9 mouse cellular contexts compared by ENCODE assay signal in the genomic region with DNA sequence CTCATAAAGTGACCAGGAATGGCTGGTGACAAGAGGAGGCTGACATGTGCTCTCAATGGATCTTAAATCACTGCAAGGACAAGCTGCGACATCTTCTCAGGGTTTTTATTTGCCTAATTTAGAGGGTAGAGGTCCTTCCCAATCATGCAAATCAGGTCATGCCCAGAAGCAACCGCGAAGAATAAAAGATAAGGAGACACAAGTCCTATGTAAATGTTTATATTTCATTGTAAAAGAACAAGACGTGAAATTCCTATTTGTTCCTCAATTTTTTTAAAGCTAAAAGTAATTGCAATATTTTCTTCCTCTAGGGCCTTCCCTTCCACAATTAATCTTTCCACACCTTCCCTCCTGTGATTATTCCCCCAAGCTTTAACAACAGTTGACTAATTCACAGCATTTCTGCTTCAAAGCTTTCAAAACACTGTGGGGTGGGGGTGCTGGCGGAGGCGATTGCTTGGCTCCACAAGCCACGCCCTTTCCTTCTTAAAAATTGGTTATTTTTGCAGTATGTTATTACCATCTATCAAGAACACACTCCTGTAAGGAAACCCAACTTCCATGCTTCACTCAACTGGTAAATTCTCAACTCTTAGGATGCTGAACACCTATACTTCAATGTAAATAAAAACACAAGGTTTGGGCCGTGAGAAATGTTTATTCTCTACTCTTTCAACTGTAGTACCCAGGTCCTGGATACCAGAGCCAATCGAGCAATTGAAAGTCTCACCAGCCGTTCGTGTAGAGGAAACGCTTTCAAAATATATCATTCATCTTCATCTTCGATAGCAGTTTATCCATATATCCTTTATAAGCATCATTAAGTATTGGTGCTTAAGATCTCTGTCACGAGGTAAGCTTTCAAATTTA. TPM values are rescaled to one million over a fixed set of nuclear protein-coding genes. Genes with fewer than 3 reads are reported as not detected.
DNase-seq lines count a peak whose midpoint lies in the region; ATAC-seq and TF ChIP-seq lines count a peak whose summit lies in the region.
"Had no signal": no experiment of that assay in that cellular context is flagged by ENCODE, and none has a peak within 500 bp of the region (broad histone marks: within the 10 kb centered on the region; RNA-seq: fewer than 3 reads in every experiment).

No protein-coding gene starts in this region.

- H3K9ac ChIP-seq in heart, embryonic 13.5 days, result peak overlapping the region; percentile 100
- no peak overlapping the region for H3K9ac ChIP-seq in lung, embryonic 15.5 days
- no peak overlapping the region for H3K9ac ChIP-seq in stomach, postnatal 0 days (ENCODE audit: low read length)

- WGBS in heart, embryonic 13.5 days, result 19% methylated on average over 14 of the region's 14 CpGs
- 20% methylated on average over 14 of the region's 14 CpGs for WGBS in hindbrain, embryonic 10.5 days
- 4% methylated on average over 14 of the region's 14 CpGs for WGBS in lung, embryonic 15.5 days
- 9% methylated on average over 14 of the region's 14 CpGs for WGBS in stomach, postnatal 0 days

- peaks cover 40% of the 10 kb centered on the region for H3K4me1 ChIP-seq in heart, embryonic 13.5 days
- H3K4me1 ChIP-seq in hindbrain, embryonic 10.5 days (replicated peaks), result peaks cover 32% of the 10 kb centered on the region
- H3K4me1 ChIP-seq in lung, embryonic 15.5 days, result peaks cover 29% of the 10 kb centered on the region
- H3K4me1 ChIP-seq in stomach, postnatal 0 days (replicated peaks; ENCODE audit: control insufficient read depth, insufficient read depth), result peaks cover 3% of the 10 kb centered on the region; the same call in 1 of the 2 replicates

- peak overlapping the region; percentile 87 for H3K4me3 ChIP-seq in heart, embryonic 13.5 days
- H3K4me3 ChIP-seq in hindbrain, embryonic 10.5 days, result peak overlapping the region; percentile 89
- peak overlapping the region; percentile 89 for H3K4me3 ChIP-seq in lung, embryonic 15.5 days
- no peak overlapping the region for H3K4me3 ChIP-seq in stomach, postnatal 0 days (ENCODE audit: low read depth, low read length)

- DNase-seq in heart, adult 8-10 months (ENCODE audit: low spot score), result no peak
- peak; percentile 51 for DNase-seq in T-cell, adult 2 months (ENCODE audit: low spot score)
- no peak for DNase-seq in hindbrain, embryonic 10.5 days (ENCODE audit: low spot score)
- no peak for DNase-seq in stomach, postnatal 0 days (ENCODE audit: low spot score)
- no peak for DNase-seq in cerebellum, adult 8-10 months
- DNase-seq in right cerebral cortex, postnatal 4 days, result no peak

- no peak for ATAC-seq in heart, embryonic 13.5 days (ENCODE audit: extremely low read depth, insufficient number of reproducible peaks, low FRiP score, low TSS enrichment)
- ATAC-seq in lung, embryonic 15.5 days (ENCODE audit: borderline replicate concordance, extremely low read depth, low FRiP score, low TSS enrichment), result no peak
- ATAC-seq in stomach, postnatal 0 days (ENCODE audit: low FRiP score, low TSS enrichment), result no peak

- H3K27me3 ChIP-seq in heart, embryonic 13.5 days (replicated peaks), result no peaks in the 10 kb centered on the region
- H3K27me3 ChIP-seq in hindbrain, embryonic 10.5 days (ENCODE audit: insufficient read depth, poor library complexity, severe bottlenecking), result no peaks in the 10 kb centered on the region
- no peaks in the 10 kb centered on the region for H3K27me3 ChIP-seq in lung, embryonic 15.5 days
- H3K27me3 ChIP-seq in stomach, postnatal 0 days (ENCODE audit: control insufficient read depth, insufficient read depth, low read length), result no peaks in the 10 kb centered on the region

- TF ChIP-seq CTCF in stomach, postnatal 0 days (IDR thresholded peaks at IDR 0.05; ENCODE audit: low read depth), result no peak

- H3K27ac ChIP-seq in heart, embryonic 13.5 days (replicated peaks), result peak overlapping the region; percentile 99
- peak overlapping the region; percentile 100 for H3K27ac ChIP-seq in hindbrain, embryonic 10.5 days
- peak overlapping the region; percentile 98 for H3K27ac ChIP-seq in lung, embryonic 15.5 days
- H3K27ac ChIP-seq in stomach, postnatal 0 days (replicated peaks), result no peak overlapping the region
- H3K27ac ChIP-seq: macrophage had no signal

- peak overlapping the region; percentile 96 for H3K4me2 ChIP-seq in heart, embryonic 13.5 days
- H3K4me2 ChIP-seq in lung, embryonic 15.5 days, result peak overlapping the region; percentile 96
- peak overlapping the region; percentile 95 for H3K4me2 ChIP-seq in stomach, postnatal 0 days (replicated peaks; ENCODE audit: low read depth)

- TF ChIP-seq EP300 in stomach, postnatal 0 days (optimal IDR thresholded peaks at IDR 0.05), result no peak

- peaks cover 4% of the 10 kb centered on the region; the same call in 1 of the 2 replicates for H3K9me3 ChIP-seq in heart, embryonic 13.5 days
- peaks cover 5% of the 10 kb centered on the region; the same call in 1 of the 2 replicates for H3K9me3 ChIP-seq in hindbrain, embryonic 10.5 days
- H3K9me3 ChIP-seq in lung, embryonic 15.5 days, result peaks cover 3% of the 10 kb centered on the region; the same call in 1 of the 2 replicates
- no peaks in the 10 kb centered on the region for H3K9me3 ChIP-seq in stomach, postnatal 0 days (ENCODE audit: control insufficient read depth, low read length)

- H3K36me3 ChIP-seq in heart, embryonic 13.5 days, result peaks cover 2% of the 10 kb centered on the region; the same call in 1 of the 2 replicates
- H3K36me3 ChIP-seq in hindbrain, embryonic 10.5 days, result peaks cover 5% of the 10 kb centered on the region; the same call in 1 of the 2 replicates
- H3K36me3 ChIP-seq in lung, embryonic 15.5 days, result no peaks in the 10 kb centered on the region
- H3K36me3 ChIP-seq in stomach, postnatal 0 days (ENCODE audit: control insufficient read depth, insufficient read depth, low read length), result no peaks in the 10 kb centered on the region

RNA-seq across cellular contexts. Expression of a gene that starts 1.4 kb away (rescaled TPM):
- polyA plus RNA-seq in heart, embryonic 13.5 days (2015; fragmentation: Nextera tagmentation; extraction: Ambion mirVana), result 7.0 and 8.3 TPM in 2 replicates
- total RNA-seq in heart, adult 8-10 months (2022), result 10 to 100 TPM in 3 of 4 experiments, 1 to 10 TPM in 1; 8.5 to 15.3 (median 14.6) TPM
- 9.8 and 12.2 TPM in 2 replicates for polyA plus RNA-seq in hindbrain, embryonic 10.5 days (2016; fragmentation: Nextera tagmentation; extraction: Ambion mirVana)
- polyA plus RNA-seq in lung, embryonic 15.5 days (2015; fragmentation: Nextera tagmentation; extraction: Ambion mirVana), result 10.3 and 12.9 TPM in 2 replicates
- 5.2 and 5.7 TPM in 2 replicates for polyA plus RNA-seq in stomach, postnatal 0 days (2015; fragmentation: Nextera tagmentation; extraction: Ambion mirVana)

RNA-seq across cellular contexts. Expression of a gene that starts 30.4 kb away (rescaled TPM):
- polyA plus RNA-seq in heart, embryonic 13.5 days (2015; fragmentation: Nextera tagmentation; extraction: Ambion mirVana), result 4.3 and 7.1 TPM in 2 replicates
- under 1 TPM in 2 of 4 experiments, not detected in 2; 0.16 to 0.83 TPM for total RNA-seq in heart, adult 8-10 months (2022)
- 3.9 and 8.9 TPM in 2 replicates for polyA plus RNA-seq in hindbrain, embryonic 10.5 days (2016; fragmentation: Nextera tagmentation; extraction: Ambion mirVana)
- polyA plus RNA-seq in lung, embryonic 15.5 days (2015; fragmentation: Nextera tagmentation; extraction: Ambion mirVana), result 75.2 and 76.2 TPM in 2 replicates
- polyA plus RNA-seq in stomach, postnatal 0 days (2015; fragmentation: Nextera tagmentation; extraction: Ambion mirVana), result 211 and 220 TPM in 2 replicates

RNA-seq across cellular contexts. Expression of a gene that starts 58.7 kb away (rescaled TPM):
- polyA plus RNA-seq in heart, embryonic 13.5 days (2015; fragmentation: Nextera tagmentation; extraction: Ambion mirVana), result not detected in 2 replicates
- under 1 TPM in 2 of 4 experiments, not detected in 2; 0.05 to 0.11 TPM for total RNA-seq in heart, adult 8-10 months (2022)
- polyA plus RNA-seq in hindbrain, embryonic 10.5 days (2016; fragmentation: Nextera tagmentation; extraction: Ambion mirVana), result not detected in 2 replicates
- not detected in 2 replicates for polyA plus RNA-seq in lung, embryonic 15.5 days (2015; fragmentation: Nextera tagmentation; extraction: Ambion mirVana)
- polyA plus RNA-seq in stomach, postnatal 0 days (2015; fragmentation: Nextera tagmentation; extraction: Ambion mirVana), result 12.7 TPM in 2 replicates
- polyA plus RNA-seq: macrophage had no signal

Comparison
In these comparisons a context has a peak if more than half of its experiments do, and no peak if none do; other contexts are left out.
1. RNA of a gene that starts 58.7 kb away (polyA plus RNA-seq): 12.7 TPM in stomach, postnatal 0 days; not detected in hindbrain, embryonic 10.5 days, not detected in heart, embryonic 13.5 days and not detected in lung, embryonic 15.5 days; every median in the first group is over 10 times any median in the second.
2. Peak in every context shown above with its lines, with median percentiles within 50 percentile points of each other: H3K4me2 ChIP-seq.